Mouse (Mus musculus): ENCODE data around the gene Cfap97d1.
A peak's percentile ranks its signal among the peaks of the same experiment; 100 is the strongest.

The Cfap97d1 gene

GRCm38 (mm10) chr11:102010140-102010539 lies 26.1 kb downstream of the Cfap97d1 start:
- DNase-seq (ENCODE audit: low spot score), result no peak

DNA sequence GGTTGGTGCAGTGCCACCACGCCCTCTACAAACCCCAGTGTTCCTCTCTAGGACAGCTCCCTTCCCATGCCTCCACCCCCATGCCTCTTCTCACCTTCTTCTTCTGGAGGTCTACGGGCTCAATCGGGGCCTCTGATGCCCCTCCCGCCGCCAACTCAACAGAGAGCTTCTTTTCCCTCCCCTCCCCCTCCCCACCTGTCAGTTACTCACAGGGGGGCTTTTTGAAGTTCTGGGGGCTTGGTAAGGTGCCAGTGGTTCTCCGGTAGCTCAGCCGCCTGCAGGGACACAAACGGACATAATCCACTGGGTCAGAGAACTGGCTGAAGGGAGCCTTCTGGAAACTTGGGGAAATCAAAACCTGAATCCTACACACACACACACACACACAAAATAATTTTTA lies 27.4 kb downstream of the Cfap97d1 start:
- DNase-seq (ENCODE audit: low spot score), result no peak

GRCm38 (mm10) chr11:102013201-102013600 lies 29.1 kb downstream of the Cfap97d1 start:
- no peak for DNase-seq (ENCODE audit: low spot score)

GRCm38 (mm10) chr11:102015472-102015871 lies 31.4 kb downstream of the Cfap97d1 start:
- no peak for DNase-seq (ENCODE audit: low spot score)

- no peak for DNase-seq (ENCODE audit: low spot score)
Observed at GRCm38 (mm10) chr11:102016136-102016535, 32.1 kb downstream of the Cfap97d1 start.

- no peak for DNase-seq (ENCODE audit: low spot score)
Observed at GRCm38 (mm10) chr11:102019736-102020135, 35.7 kb downstream of the Cfap97d1 start.

GRCm38 (mm10) chr11:102021196-102021595 lies 37.1 kb downstream of the Cfap97d1 start:
- DNase-seq (ENCODE audit: low spot score), result no peak

DNA sequence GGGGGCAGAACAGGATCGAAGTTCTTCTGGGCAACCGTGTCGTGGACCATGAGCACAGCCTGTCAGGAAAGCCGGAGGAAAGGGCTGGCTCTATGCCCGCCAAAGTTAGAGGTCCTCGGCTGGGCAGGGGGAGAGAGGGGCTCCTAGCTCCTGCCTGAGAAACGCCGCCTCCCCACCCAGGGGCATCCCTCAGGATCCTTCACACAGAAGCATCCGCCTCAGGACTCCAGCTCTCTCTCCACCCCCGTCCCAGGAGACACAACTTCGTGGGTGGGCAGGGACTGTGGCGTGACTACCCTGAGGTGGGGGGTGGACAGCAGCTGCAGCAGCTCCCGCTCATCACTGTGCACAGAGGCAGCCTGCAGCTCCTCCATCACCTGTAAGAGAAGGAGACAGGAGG lies 39.3 kb downstream of the Cfap97d1 start:
- DNase-seq (ENCODE audit: low spot score), result no peak

- no peak for DNase-seq (ENCODE audit: low spot score)
Observed at GRCm38 (mm10) chr11:102024084-102024758, 40.1 kb downstream of the Cfap97d1 start.

DNA sequence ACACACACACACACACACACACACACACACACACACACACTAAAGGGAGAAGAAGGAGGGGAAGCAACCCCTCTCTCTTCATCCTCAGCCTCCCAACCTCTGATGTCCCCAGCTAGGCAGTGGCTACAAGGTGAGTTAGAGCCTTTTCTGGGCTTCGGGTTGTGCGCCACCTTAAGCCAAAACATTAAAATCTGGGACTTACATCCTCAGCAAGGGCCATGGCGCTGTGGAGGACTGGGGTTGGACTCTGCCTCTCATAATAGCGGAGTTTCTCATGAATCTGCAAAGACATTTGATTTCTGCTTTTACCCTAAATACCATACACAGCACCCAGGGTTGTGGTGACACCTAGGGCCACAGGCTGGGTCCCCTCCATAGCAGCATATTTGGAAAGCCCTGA lies 40.8 kb downstream of the Cfap97d1 start:
- no peak for DNase-seq (ENCODE audit: low spot score)

DNA sequence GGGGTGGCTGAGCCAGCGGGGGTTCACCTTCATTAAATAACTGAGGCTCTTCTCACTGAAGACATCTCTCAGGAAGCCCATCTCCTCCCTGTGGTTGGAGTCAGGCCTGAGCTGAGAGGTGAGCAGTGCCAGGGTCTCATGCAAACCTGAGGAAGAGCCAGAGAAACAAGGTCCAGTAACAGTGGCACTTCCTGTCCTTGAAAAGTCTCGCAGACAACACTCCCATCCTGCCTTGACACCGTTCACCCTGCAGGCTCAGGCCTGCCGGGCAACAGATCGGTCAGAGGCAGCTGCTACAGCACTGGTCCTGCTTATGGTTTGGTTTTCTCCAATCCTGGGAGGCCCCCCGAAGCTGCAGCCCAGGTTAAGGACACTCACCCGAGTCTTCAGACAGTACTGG lies 41.3 kb downstream of the Cfap97d1 start:
- no peak for DNase-seq (ENCODE audit: low spot score)

GRCm38 (mm10) chr11:102025991-102026660 lies 42.0 kb downstream of the Cfap97d1 start:
- DNase-seq (ENCODE audit: low spot score), result no peak

DNA sequence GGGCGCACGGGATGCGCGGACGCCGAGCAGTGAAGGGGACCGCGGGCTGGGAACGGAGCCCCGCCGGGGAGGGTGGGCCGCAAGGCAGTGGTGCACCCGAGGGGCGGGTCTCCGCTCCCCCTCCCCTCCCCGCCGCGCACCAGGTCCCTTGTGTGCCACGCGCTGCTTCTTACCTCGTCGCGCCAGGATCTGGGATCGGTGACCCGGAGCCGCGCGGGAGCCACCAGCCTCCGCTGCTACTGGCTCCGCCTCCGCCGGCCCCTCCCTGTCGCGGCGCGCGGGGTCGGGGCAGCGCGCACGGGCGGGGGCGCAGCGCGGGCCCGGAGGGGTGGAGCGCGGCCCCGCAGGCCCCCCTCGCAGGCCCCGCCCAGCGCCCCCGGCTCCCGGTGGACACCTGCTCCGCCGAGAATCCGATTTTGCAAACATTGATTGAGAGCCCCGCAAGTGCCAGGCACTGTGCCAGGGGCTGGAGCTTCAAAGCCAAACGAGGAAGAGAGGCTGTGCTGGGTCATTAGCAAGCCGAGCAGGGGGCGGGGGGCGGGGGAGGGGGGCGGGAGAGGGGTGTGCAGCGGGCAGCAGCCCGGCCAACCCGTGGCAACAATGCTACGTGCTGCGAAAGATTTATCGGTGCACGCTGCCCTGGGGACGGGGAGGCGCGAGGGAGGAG lies 42.7 kb downstream of the Cfap97d1 start:
- peak; percentile 58 for DNase-seq (ENCODE audit: low spot score)

DNA sequence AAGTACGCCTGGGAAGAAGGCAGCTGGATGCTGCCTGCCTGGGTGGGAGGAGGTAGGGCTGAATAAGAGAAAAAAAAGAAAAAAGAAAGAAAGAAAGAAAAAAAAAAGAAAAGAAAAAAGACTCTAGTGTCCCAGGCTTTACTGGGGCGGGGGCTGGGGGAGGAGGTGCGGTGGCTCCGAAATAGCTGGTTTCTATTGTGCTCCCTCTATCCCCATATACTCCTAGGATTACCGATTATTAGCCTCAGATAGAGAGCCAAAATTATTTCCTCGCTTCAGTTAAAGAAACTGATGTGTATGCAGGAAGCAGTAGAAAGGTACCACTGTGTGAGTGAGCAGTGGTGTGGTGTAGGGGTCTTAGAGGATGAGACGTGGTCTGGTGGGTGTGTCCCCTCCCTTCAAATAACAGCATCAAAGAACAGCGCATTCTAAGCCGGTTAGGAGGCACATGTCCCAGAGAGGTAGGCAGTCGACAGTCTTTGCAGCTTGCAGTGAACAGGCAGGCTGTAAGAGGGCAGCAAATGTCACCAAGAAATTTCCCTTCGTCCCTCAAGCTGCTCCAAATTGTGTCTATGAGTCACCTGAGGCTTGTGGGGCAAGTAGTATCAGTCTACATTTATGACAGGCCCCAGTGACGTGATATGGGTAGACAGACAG lies 43.4 kb downstream of the Cfap97d1 start:
- no peak for DNase-seq (ENCODE audit: low spot score)

- no peak for DNase-seq (ENCODE audit: low spot score)
Observed at GRCm38 (mm10) chr11:102028087-102028816, 44.2 kb downstream of the Cfap97d1 start, which contains the start of gene Mpp3. Gene Mpp3, minus strand, starts transcription at chr11:102028461.

- no peak for DNase-seq (ENCODE audit: low spot score)
Observed at GRCm38 (mm10) chr11:102029304-102029703, 45.2 kb downstream of the Cfap97d1 start.

- no peak for DNase-seq (ENCODE audit: low spot score)
Observed at GRCm38 (mm10) chr11:102029966-102030365, 45.9 kb downstream of the Cfap97d1 start.

DNA sequence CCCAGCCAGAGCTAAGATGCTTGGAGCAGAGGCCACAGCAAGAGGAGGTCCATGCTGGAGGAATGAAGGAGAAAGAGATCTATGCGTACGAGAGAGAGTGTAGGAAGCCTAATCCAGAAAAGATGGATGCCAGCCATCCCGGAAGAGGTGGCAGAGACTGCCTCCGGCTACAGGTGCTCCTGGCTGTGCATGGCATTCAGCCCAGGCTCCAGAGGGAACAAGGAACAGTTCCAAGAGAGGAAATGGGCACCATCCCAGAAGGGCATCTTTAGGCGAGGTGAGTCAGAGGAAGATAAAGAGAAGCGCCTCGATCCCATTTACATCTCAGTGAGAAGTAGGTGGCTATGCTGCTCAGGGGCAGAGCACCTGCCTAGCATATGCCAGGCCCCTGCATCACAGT lies 47.1 kb downstream of the Cfap97d1 start:
- no peak for DNase-seq (ENCODE audit: low spot score)

DNA sequence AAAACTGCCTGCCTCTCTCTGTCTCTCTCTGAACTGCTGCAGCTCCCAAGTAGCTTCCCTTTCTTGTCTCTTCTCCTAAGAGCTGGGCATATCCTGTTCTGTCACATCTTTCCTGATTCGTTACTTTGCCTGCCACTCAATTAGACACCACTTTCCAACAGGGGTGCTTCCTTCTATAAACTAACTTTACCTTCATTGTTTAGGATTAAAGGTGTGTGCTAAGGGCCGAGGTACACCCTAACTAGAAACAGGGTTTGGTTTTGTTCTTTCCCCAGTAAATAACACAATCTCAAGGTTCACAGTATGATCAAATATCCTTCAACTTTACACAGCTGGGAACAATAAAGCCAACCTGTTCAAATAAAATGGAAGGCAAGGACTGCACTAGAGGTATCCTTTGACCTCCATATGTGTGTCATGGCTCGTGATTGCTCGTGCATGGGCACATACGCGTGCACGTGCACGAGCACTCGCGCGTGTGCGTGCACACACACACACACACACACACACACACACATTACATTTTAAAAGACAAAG lies 49.0 kb downstream of the Cfap97d1 start:
- DNase-seq (ENCODE audit: low spot score), result no peak

DNA sequence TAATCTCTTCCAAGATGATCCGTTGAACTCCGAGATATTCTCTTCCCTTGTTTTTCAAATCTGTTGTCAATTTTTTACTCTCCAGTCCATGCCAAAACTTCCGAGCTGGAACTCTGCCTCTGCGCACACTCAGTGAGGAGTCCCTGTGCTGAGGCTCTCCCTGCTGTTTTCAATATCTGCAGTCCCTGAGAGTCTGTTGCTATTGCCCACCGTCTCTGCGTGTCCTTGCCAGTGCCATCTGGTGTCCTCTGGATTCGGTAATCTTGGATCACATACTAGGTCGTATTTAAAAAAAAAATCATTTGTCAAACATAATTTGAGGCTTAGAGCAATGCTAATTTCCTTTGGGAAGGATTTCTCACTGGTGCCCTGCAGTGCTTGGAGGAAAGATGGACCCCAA lies 50.8 kb downstream of the Cfap97d1 start:
- DNase-seq (ENCODE audit: low spot score), result no peak

GRCm38 (mm10) chr11:102035456-102035960 lies 51.4 kb downstream of the Cfap97d1 start:
- no peak for DNase-seq (ENCODE audit: low spot score)

Data from lung, postnatal 25 days (tissue).